Mouse (Mus musculus) spleen, embryonic (tissue): ENCODE data around the gene Trmt61a.

Experiments used
- CTCF ChIA-PET: fragments of 350-600 bp; sonication (Branson Sonifier 250); formaldehyde crosslinking; loops from one replicate; lab custom pipeline; 2022; lab: Charles Lee

Gene Trmt61a

GRCm38 (mm10) chr12:111694880-111695804 lies 17.2 kb downstream of the Trmt61a start:
- CTCF ChIA-PET: interaction anchor here (1.0 to 1.3 kb wide), 2 partner anchors 19 to 29 kb away, joined by 3 to 4 read pairs; no protein-coding TSS in a partner anchor

GRCm38 (mm10) chr12:111696239-111696638 lies 18.3 kb downstream of the Trmt61a start:
- CTCF ChIA-PET: interaction anchor here (0.8 to 1.3 kb wide), 3 partner anchors 18 to 30 kb away, joined by 3 to 4 read pairs (median 4); partner anchors contain the start of gene Trmt61a

- CTCF ChIA-PET: no interaction called here
Measured at GRCm38 (mm10) chr12:111697708-111698107, 19.8 kb downstream of the Trmt61a start.

GRCm38 (mm10) chr12:111698346-111698913 lies 20.5 kb downstream of the Trmt61a start:
- CTCF ChIA-PET: no interaction called here

GRCm38 (mm10) chr12:111699542-111699941 lies 21.6 kb downstream of the Trmt61a start:
- CTCF ChIA-PET: no interaction called here

- CTCF ChIA-PET: no interaction called here
Measured at GRCm38 (mm10) chr12:111700920-111701458, 23.1 kb downstream of the Trmt61a start.

- CTCF ChIA-PET: interaction anchor here (0.6 kb wide), 1 partner anchor 10 kb away, joined by 3 read pairs; no protein-coding TSS in a partner anchor
Measured at GRCm38 (mm10) chr12:111703301-111703700, 25.4 kb downstream of the Trmt61a start.

- CTCF ChIA-PET: no interaction called here
Measured at GRCm38 (mm10) chr12:111704609-111705008, 26.7 kb downstream of the Trmt61a start.

GRCm38 (mm10) chr12:111705186-111705973 lies 27.5 kb downstream of the Trmt61a start:
- CTCF ChIA-PET: no interaction called here

- CTCF ChIA-PET: no interaction called here
Measured at GRCm38 (mm10) chr12:111708181-111708580, 30.3 kb downstream of the Trmt61a start.

GRCm38 (mm10) chr12:111710091-111710490 lies 32.2 kb downstream of the Trmt61a start:
- CTCF ChIA-PET: no interaction called here

- CTCF ChIA-PET: no interaction called here
Measured at GRCm38 (mm10) chr12:111712476-111712875, 34.6 kb downstream of the Trmt61a start.

- CTCF ChIA-PET: interaction anchor here (0.6 kb wide), 2 partner anchors 9 to 191 kb away, joined by 3 read pairs; no protein-coding TSS in a partner anchor
Measured at GRCm38 (mm10) chr12:111713004-111713651, 35.2 kb downstream of the Trmt61a start, which contains the start of the genes Bag5 and Apopt1. Gene Bag5, minus strand, starts transcription at chr12:111713257. Gene Apopt1, plus strand, starts transcription at chr12:111713261.

GRCm38 (mm10) chr12:111713880-111714279 lies 36.0 kb downstream of the Trmt61a start:
- CTCF ChIA-PET: interaction anchor here (0.6 to 0.7 kb wide), 3 partner anchors 10 to 190 kb away, joined by 3 to 6 read pairs (median 3); no protein-coding TSS in a partner anchor

GRCm38 (mm10) chr12:111716505-111716904 lies 38.6 kb downstream of the Trmt61a start:
- CTCF ChIA-PET: no interaction called here

GRCm38 (mm10) chr12:111718656-111719055 lies 40.8 kb downstream of the Trmt61a start:
- CTCF ChIA-PET: no interaction called here

- CTCF ChIA-PET: no interaction called here
Measured at GRCm38 (mm10) chr12:111720222-111720621, 42.3 kb downstream of the Trmt61a start.

- CTCF ChIA-PET: interaction anchor here (0.8 kb wide), 1 partner anchor 933 kb away, joined by 3 read pairs; no protein-coding TSS in a partner anchor
Measured at GRCm38 (mm10) chr12:111722654-111723053, 44.7 kb downstream of the Trmt61a start.

GRCm38 (mm10) chr12:111724638-111725337 lies 46.9 kb downstream of the Trmt61a start:
- CTCF ChIA-PET: no interaction called here
